Mouse (Mus musculus) E14TG2a.4 (cell line): ENCODE measurements around the gene Zbtb39.

Source experiments
- CTCF ChIP-seq: conservative IDR thresholded peaks from 2 replicates; pipeline ENCODE4 v1.5.1; 2014; ENCODE audit warnings: low read length
- NANOG ChIP-seq: IDR thresholded peaks from 2 replicates; pipeline ENCODE4 v1.6.1; 2014; ENCODE audit warnings: borderline replicate concordance, low read length, mixed read lengths
- POU5F1 ChIP-seq: IDR thresholded peaks from 2 replicates; pipeline ENCODE4 v1.6.1; 2014; ENCODE audit warnings: low read length, borderline replicate concordance

DNA sequence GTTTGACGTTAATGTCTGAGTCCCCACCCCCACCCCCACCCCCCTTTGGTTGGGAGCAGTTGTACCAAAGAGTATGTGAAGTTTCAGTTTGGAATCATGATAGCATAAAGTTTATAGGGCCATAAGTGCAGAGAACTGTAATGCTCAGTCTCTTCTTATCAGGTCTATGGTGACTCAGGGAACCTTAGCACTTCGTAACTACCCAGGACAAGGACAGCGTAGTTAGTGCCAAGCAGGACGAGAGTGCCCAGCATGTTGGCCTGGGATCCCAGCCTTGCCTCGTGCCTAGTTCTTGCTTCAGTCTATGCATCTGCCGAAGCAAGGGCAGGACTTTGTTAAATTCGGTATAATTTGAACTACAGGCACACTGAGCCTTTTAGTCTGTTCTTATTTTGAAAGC is 43.6 kb upstream of the Zbtb39 start:
- TF ChIP-seq CTCF (no peak), POU5F1 (no peak), NANOG (no peak)
